Mouse (Mus musculus): ENCODE results near the gene Phlda3.

- TF ChIP-seq GATA1 (IDR thresholded peaks at IDR 0.05; ENCODE audit: low read length) (no peak), TAL1 (IDR thresholded peaks at IDR 0.05; ENCODE audit: low read length) (no peak)
Observed at GRCm38 (mm10) chr1:135780649-135781048, 14.7 kb downstream of the Phlda3 start.
